Comparison of ENCODE assay signal across 22 mouse cellular contexts in the genomic region with DNA sequence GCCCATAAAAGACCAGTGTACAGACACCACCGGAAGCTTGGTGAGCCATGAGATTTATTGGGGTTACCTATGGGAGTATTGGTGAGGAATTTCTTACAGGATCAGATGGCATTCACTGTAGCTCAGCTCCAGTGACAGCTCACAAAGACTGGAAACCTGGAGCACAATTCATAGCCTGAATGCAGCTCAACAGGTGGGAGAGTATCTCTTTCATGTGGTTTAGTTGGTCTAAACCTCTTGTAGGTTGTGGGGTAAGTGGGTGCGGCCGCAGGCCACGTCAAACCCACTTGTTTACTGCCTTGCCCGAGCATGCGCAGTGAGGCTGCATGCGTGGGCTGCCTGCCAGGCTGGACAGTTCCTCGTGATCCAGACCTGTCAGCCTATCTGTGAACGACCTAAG.
"Had no signal": no experiment of that assay in that cellular context is flagged by ENCODE, and none has a peak within 500 bp of the region (broad histone marks: within the 10 kb centered on the region; RNA-seq: fewer than 3 reads in every experiment).

No protein-coding gene starts in this region.

- ATAC-seq: intestine, postnatal 0 days; liver, embryonic 12.5 days had no signal

- H3K9me3 ChIP-seq: stomach, embryonic 15.5 days had no signal

- H3K4me2 ChIP-seq: limb, embryonic 13.5 days; liver, embryonic 12.5 days; liver, embryonic 15.5 days; lung, embryonic 15.5 days; neural tube, embryonic 13.5 days; stomach, embryonic 15.5 days had no signal

- H3K4me1 ChIP-seq: liver, embryonic 12.5 days; liver, embryonic 15.5 days; neural tube, embryonic 13.5 days; stomach, embryonic 15.5 days had no signal

- H3K27me3 ChIP-seq: stomach, embryonic 15.5 days had no signal

- H3K27ac ChIP-seq: layer of hippocampus, adult 2 months; limb, embryonic 10.5 days; limb, embryonic 13.5 days; liver, embryonic 12.5 days; liver, embryonic 15.5 days; lung, embryonic 15.5 days; midbrain, embryonic 10.5 days; neural tube, embryonic 13.5 days; stomach, embryonic 15.5 days had no signal

- H3K9ac ChIP-seq: limb, embryonic 13.5 days; liver, embryonic 12.5 days; liver, embryonic 15.5 days; lung, embryonic 15.5 days; neural tube, embryonic 13.5 days; stomach, embryonic 15.5 days had no signal

- H3K36me3 ChIP-seq: limb, embryonic 10.5 days; limb, embryonic 13.5 days; liver, embryonic 12.5 days; liver, embryonic 15.5 days; lung, embryonic 15.5 days; midbrain, embryonic 10.5 days; neural tube, embryonic 13.5 days; stomach, embryonic 15.5 days had no signal

- DNase-seq: kidney, postnatal 14 days; layer of hippocampus, adult 9-11 months; liver; lung, adult 18-20 months; lung, postnatal 10 days; lung, postnatal 36 days; midbrain, embryonic 14.5 days; retina, postnatal 1 day; right cerebral cortex, postnatal 25 days; spleen, adult 18-20 months; thymus, postnatal 25 days had no signal

- H3K4me3 ChIP-seq: layer of hippocampus, adult 2 months; limb, embryonic 10.5 days; limb, embryonic 13.5 days; liver, embryonic 12.5 days; liver, embryonic 15.5 days; lung, embryonic 15.5 days; megakaryocyte, embryonic 14.5 days; midbrain, embryonic 10.5 days; neural tube, embryonic 13.5 days; stomach, embryonic 15.5 days had no signal
